8 mouse cellular contexts compared by ENCODE assay signal in the genomic region with DNA sequence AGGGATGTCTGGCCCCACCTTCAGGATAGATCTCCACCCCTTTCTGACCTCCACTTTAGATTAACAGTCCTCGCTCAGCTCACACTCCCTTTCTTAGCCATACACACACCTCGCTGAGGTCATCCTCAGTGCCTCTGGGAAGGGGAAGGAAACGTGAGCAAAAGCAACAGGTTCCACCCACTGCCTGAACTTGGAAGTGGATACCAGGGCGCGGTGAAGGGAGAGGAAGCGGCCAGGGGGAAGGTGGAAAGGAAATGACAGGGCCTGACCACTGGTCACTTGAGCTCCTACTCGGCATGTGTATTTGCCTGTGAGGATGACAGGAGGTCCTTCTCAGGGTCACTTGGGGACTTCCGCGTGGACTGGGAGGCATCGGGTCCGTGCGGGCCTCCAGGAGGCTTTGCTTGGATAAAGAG.
DNase-seq lines count a peak whose midpoint lies in the region; ATAC-seq and TF ChIP-seq lines count a peak whose summit lies in the region.

No protein-coding gene starts in this region.

- no peaks in the 10 kb centered on the region for H3K9me3 ChIP-seq in limb, embryonic 12.5 days
- no peaks in the 10 kb centered on the region for H3K9me3 ChIP-seq in midbrain, embryonic 12.5 days

- 4% methylated on average over 12 of the region's 12 CpGs for WGBS in thymus, adult 2 months
- WGBS in limb, embryonic 12.5 days: 0% methylated on average over 12 of the region's 12 CpGs
- WGBS in midbrain, embryonic 12.5 days: 1% methylated on average over 12 of the region's 12 CpGs

- peaks cover 8% of the 10 kb centered on the region; the same call in 1 of the 2 replicates for H3K27me3 ChIP-seq in thymus, adult 2 months (ENCODE audit: control insufficient read depth, insufficient read depth, low read length)
- peaks cover 20% of the 10 kb centered on the region for H3K27me3 ChIP-seq in limb, embryonic 12.5 days
- peaks cover 22% of the 10 kb centered on the region for H3K27me3 ChIP-seq in midbrain, embryonic 12.5 days

- H3K27ac ChIP-seq in thymus, adult 2 months (ENCODE audit: control insufficient read depth, insufficient read depth, low read length): no peak overlapping the region
- peak overlapping the region; percentile 87 for H3K27ac ChIP-seq in limb, embryonic 12.5 days
- peak overlapping the region; percentile 77 for H3K27ac ChIP-seq in midbrain, embryonic 12.5 days (replicated peaks)

- intact Hi-C loops in left cerebral cortex, postnatal 25 days (cut with DNase I): loop anchor here (10.0 kb wide), 1 partner anchor 128 kb away; no protein-coding TSS in a partner anchor

- no peak for TF ChIP-seq CTCF in thymus, adult 2 months (IDR thresholded peaks at IDR 0.05; ENCODE audit: borderline replicate concordance, control insufficient read depth, extremely low read depth, insufficient read depth, low read length, poor library complexity)

- no peak for TF ChIP-seq POLR2A in thymus, adult 2 months (IDR thresholded peaks at IDR 0.05; ENCODE audit: control insufficient read depth, extremely low read depth, insufficient read depth, low read length, poor library complexity)

- no peaks in the 10 kb centered on the region; the same call in 1 of the 2 replicates for H3K4me1 ChIP-seq in thymus, adult 2 months (replicated peaks; ENCODE audit: control insufficient read depth, insufficient read depth, low read length)
- peaks cover 49% of the 10 kb centered on the region for H3K4me1 ChIP-seq in limb, embryonic 12.5 days (replicated peaks)
- peaks cover 26% of the 10 kb centered on the region for H3K4me1 ChIP-seq in midbrain, embryonic 12.5 days

- ATAC-seq in erythroblast, adult 5-6 weeks (replicated peaks; ENCODE audit: low FRiP score, poor library complexity, severe bottlenecking): peak; percentile 31
- ATAC-seq in hematopoietic stem cell, adult 5-6 weeks (replicated peaks in 1 of 2; ENCODE audit: insufficient read depth in 1 of 2, low FRiP score in 2 of 2, low TSS enrichment in 1 of 2, low read depth in 1 of 2, poor library complexity in 2 of 2, severe bottlenecking in 2 of 2): peak; percentile 24 to 34
- peak; percentile 24; the same call in 1 of the 2 replicates for ATAC-seq in limb, embryonic 12.5 days (ENCODE audit: insufficient number of reproducible peaks, insufficient read depth, low FRiP score, low TSS enrichment, low read depth)
- ATAC-seq in midbrain, embryonic 12.5 days (ENCODE audit: low FRiP score, low read depth): no peak

- H3K4me3 ChIP-seq in thymus, adult 2 months (ENCODE audit: control insufficient read depth, insufficient read depth, low read length): peak overlapping the region; percentile 28
- H3K4me3 ChIP-seq in limb, embryonic 12.5 days (replicated peaks): peak overlapping the region; percentile 74
- H3K4me3 ChIP-seq in midbrain, embryonic 12.5 days: peak overlapping the region; percentile 70

- H3K36me3 ChIP-seq in thymus, adult 2 months (ENCODE audit: control insufficient read depth, insufficient read depth, low read length): no peaks in the 10 kb centered on the region
- no peaks in the 10 kb centered on the region for H3K36me3 ChIP-seq in limb, embryonic 12.5 days
- H3K36me3 ChIP-seq in midbrain, embryonic 12.5 days: no peaks in the 10 kb centered on the region

- no peak for DNase-seq in thymus, adult 2 months
- no peak for DNase-seq in thymus, adult 18-20 months
- no peak for DNase-seq in left cerebral cortex, postnatal 25 days (ENCODE audit: low spot score in 2 of 2)
- no peak for DNase-seq in layer of hippocampus, adult 9-11 months

- H3K4me2 ChIP-seq in limb, embryonic 12.5 days: peak overlapping the region; percentile 98
- H3K4me2 ChIP-seq in midbrain, embryonic 12.5 days (replicated peaks): peak overlapping the region; percentile 98

- peak overlapping the region; percentile 81 for H3K9ac ChIP-seq in limb, embryonic 12.5 days (replicated peaks)
- peak overlapping the region; percentile 73 for H3K9ac ChIP-seq in midbrain, embryonic 12.5 days (replicated peaks)
